Mouse (Mus musculus) embryonic facial prominence, embryonic 11.5 days (tissue): ENCODE results near the gene Nckap5. TPM values are rescaled to one million over a fixed set of nuclear protein-coding genes. Genes with fewer than 3 reads are reported as not detected.

Source experiments
- ATAC-seq: fragments of 200-750 bp; cut with Nextera tagmentation; replicated peaks from 2 replicates; pipeline ENCODE4 v1.8.0; 2017; ENCODE audit warnings: low read depth; ENCODE audit not compliant: insufficient number of reproducible peaks, low FRiP score, low TSS enrichment
- DNase-seq: peaks from one replicate; pipeline ENCODE4 v3.0.0-alpha.2; 2015; ENCODE audit warnings: low spot score
- H3K27ac ChIP-seq: fragments of 300-500 bp; sonication (generic); replicated peaks from 2 replicates; pipeline ENCODE4 v1.5.1; 2014; ENCODE audit warnings: mild to moderate bottlenecking, low read depth, low read length, control low read depth
- H3K27me3 ChIP-seq: fragments of 300-500 bp; sonication (generic); 2 replicates; pipeline ENCODE4 v1.6.1; 2014; ENCODE audit warnings: mild to moderate bottlenecking, low read length, moderate library complexity, mixed read lengths; ENCODE audit not compliant: control insufficient read depth, insufficient read depth
- H3K36me3 ChIP-seq: fragments of 300-500 bp; sonication (generic); replicated peaks from 2 replicates; pipeline ENCODE4 v1.6.1; 2014; ENCODE audit warnings: low read depth, mild to moderate bottlenecking, low read length, moderate library complexity, mixed read lengths; ENCODE audit not compliant: control insufficient read depth, insufficient read depth
- H3K4me1 ChIP-seq: fragments of 300-500 bp; sonication (generic); 2 replicates; pipeline ENCODE4 v1.6.1; 2014; ENCODE audit warnings: low read length, mixed read lengths; ENCODE audit not compliant: control insufficient read depth, insufficient read depth
- H3K4me2 ChIP-seq: fragments of 300-500 bp; sonication (generic); 2 replicates; pipeline ENCODE4 v1.6.1; 2014; ENCODE audit warnings: low read depth, mild to moderate bottlenecking, control low read depth, low read length, moderate library complexity
- H3K4me3 ChIP-seq: fragments of 300-500 bp; sonication (generic); 2 replicates; pipeline ENCODE4 v1.5.1; 2014; ENCODE audit warnings: low read depth, low read length, control low read depth
- H3K9ac ChIP-seq: fragments of 300-500 bp; sonication (generic); replicated peaks from 2 replicates; pipeline ENCODE4 v1.6.1; 2014; ENCODE audit warnings: mild to moderate bottlenecking, control low read depth, low read length
- H3K9me3 ChIP-seq: fragments of 300-500 bp; sonication (generic); replicated peaks from 2 replicates; pipeline ENCODE4 v1.6.1; 2016; ENCODE audit warnings: mild to moderate bottlenecking, low read length, inconsistent platforms, mixed read lengths; ENCODE audit not compliant: control insufficient read depth
- WGBS: fragments of 180-500 bp; shearing (Covaris S2); extraction: QIAGEN DNeasy Blood & Tissue Kit; methylation state at CpG from one replicate; pipeline ENCODE4 v1.1.7; 2014; 5-methylcytosine and 5-hydroxymethylcytosine counted together
- polyA plus RNA-seq: library from polyadenylated mRNA; unstranded; fragments of >200 nt; fragmentation: Nextera tagmentation; extraction: Ambion mirVana; gene quantifications from 2 replicates; pipeline ENCODE4 v1.2.1, GENCODE M21; 2014

The Nckap5 gene
- polyA plus RNA-seq, 1 experiment from 2014 or later: 5.7 TPM

DNA sequence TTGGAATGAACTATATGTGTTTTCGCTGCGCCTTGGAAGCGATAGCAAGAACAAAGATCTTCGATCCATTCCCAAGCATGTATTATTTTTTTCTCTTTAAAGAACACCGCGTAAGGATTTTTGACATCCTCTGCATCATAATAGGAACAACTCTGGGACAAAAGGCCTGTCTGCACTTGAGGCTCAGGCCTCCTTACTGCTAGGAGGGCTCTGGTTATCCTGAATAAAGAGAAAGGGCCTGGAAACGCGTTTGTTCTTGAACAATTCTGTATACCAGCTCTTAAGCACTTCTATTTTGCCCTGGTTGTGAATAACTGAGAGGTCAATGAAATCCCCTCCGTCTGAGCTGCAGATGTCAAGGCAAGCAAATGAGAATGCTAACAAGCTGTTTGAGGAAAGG lies 937.4 kb downstream of the Nckap5 start:
- Histone ChIP-seq H3K4me1 (no peaks in the 10 kb centered on the region), H3K9me3 (no peaks in the 10 kb centered on the region), H3K27me3 (no peaks in the 10 kb centered on the region), H3K4me2 (no peak overlapping the region), H3K27ac (no peak overlapping the region), H3K36me3 (no peaks in the 10 kb centered on the region), H3K9ac (no peak overlapping the region), H3K4me3 (no peak overlapping the region)
- ATAC-seq (no peak), DNase-seq (peak; percentile 15)
- 82% methylated on average over 9 of the region's 9 CpGs for WGBS

DNA sequence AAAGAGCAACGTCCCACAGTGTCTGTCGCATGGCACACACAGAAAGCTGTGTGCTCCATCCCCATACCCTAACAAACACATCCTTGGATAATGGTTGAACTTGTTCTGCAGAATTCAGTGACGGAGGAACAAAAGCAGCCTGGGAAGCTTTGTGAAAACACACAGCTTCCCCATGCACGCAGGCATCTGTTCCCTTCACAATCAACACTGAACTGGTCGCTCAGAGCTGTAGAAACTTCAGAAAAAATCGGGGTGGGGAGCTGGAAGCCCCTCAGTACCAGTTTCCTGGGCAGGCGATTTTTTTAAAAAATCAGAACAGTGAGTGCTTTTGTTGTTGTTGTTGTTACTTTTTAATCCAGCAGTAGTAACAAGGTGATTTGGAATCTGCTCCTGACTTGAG lies 960.5 kb downstream of the Nckap5 start:
- WGBS: 43% methylated on average over 7 of the region's 7 CpGs

More for the DNA sequence above, 960.5 kb downstream of the Nckap5 start:
- Histone ChIP-seq H3K9me3 (no peaks in the 10 kb centered on the region), H3K27me3 (no peaks in the 10 kb centered on the region), H3K9ac (no peak overlapping the region), H3K27ac (no peak overlapping the region), H3K4me3 (no peak overlapping the region), H3K4me2 (no peak overlapping the region), H3K4me1 (no peaks in the 10 kb centered on the region), H3K36me3 (no peaks in the 10 kb centered on the region)
- DNase-seq (no peak), ATAC-seq (no peak)
